Mouse (Mus musculus) forebrain, embryonic 11.5 days (tissue): Measurements from ENCODE around the gene Metap2. TPM values are rescaled to one million over a fixed set of nuclear protein-coding genes. Genes with fewer than 3 reads are reported as not detected.
"Not testable (repeated sequence)": the region's sequence is repeated elsewhere in the genome, so short reads cannot be mapped to it uniquely, and the experiment has no call there.

Experiments
- ATAC-seq: fragments of 200-750 bp; cut with Nextera tagmentation; replicated peaks from 2 replicates; pipeline ENCODE4 v1.8.0; 2017; ENCODE audit warnings: moderate TSS enrichment; ENCODE audit not compliant: low FRiP score
- DNase-seq: peaks from one replicate; pipeline ENCODE4 v3.0.0-alpha.2; 2017; ENCODE audit warnings: low spot score
- H3K27ac ChIP-seq: fragments of 300-500 bp; sonication (generic); 2 replicates; pipeline ENCODE4 v1.5.1; 2014; ENCODE audit warnings: low read depth, low read length
- H3K27me3 ChIP-seq: fragments of 300-500 bp; sonication (generic); 2 replicates; pipeline ENCODE4 v1.6.1; 2014; ENCODE audit warnings: mild to moderate bottlenecking, low read length, mixed read lengths; ENCODE audit not compliant: control insufficient read depth, insufficient read depth
- H3K36me3 ChIP-seq: fragments of 300-500 bp; sonication (generic); 2 replicates; pipeline ENCODE4 v1.6.1; 2014; ENCODE audit warnings: mild to moderate bottlenecking, low read length, moderate library complexity, mixed read lengths; ENCODE audit not compliant: control insufficient read depth, insufficient read depth
- H3K4me1 ChIP-seq: fragments of 300-500 bp; sonication (generic); replicated peaks from 2 replicates; pipeline ENCODE4 v1.6.1; 2014; ENCODE audit warnings: low read length, mixed read lengths; ENCODE audit not compliant: control insufficient read depth, insufficient read depth
- H3K4me2 ChIP-seq: fragments of 300-500 bp; sonication (generic); 2 replicates; pipeline ENCODE4 v1.6.1; 2014; ENCODE audit warnings: low read depth, mild to moderate bottlenecking, low read length, moderate library complexity, mixed read lengths; ENCODE audit not compliant: severe bottlenecking
- H3K4me3 ChIP-seq: fragments of 300-500 bp; sonication (generic); 2 replicates; pipeline ENCODE4 v1.5.1; 2014; ENCODE audit warnings: low read depth, low read length
- H3K9ac ChIP-seq: fragments of 300-500 bp; sonication (generic); 2 replicates; pipeline ENCODE4 v1.6.1; 2014; ENCODE audit warnings: low read length
- H3K9me3 ChIP-seq: fragments of 300-500 bp; sonication (generic); 2 replicates; pipeline ENCODE4 v1.6.1; 2016; ENCODE audit warnings: low read length, mixed read lengths; ENCODE audit not compliant: control insufficient read depth
- WGBS: fragments of 180-500 bp; shearing (Covaris S2); extraction: QIAGEN DNeasy Blood & Tissue Kit; methylation state at CpG from one replicate; pipeline ENCODE4 v1.1.7; 2014; 5-methylcytosine and 5-hydroxymethylcytosine counted together
- polyA plus RNA-seq: library from polyadenylated mRNA; unstranded; fragments of >200 nt; fragmentation: Nextera tagmentation; extraction: Ambion mirVana; gene quantifications from 2 replicates; pipeline ENCODE4 v1.2.1, GENCODE M21; 2014

The Metap2 gene
- polyA plus RNA-seq, 1 experiment from 2014 or later = 237 TPM

- ATAC-seq (no peak), DNase-seq (no peak)
- Histone ChIP-seq H3K9me3 (no peaks in the 10 kb centered on the region), H3K9ac (no peak within 1 kb of the TSS), H3K4me1 (peaks cover 5% of the 10 kb centered on the region; the same call in 1 of the 2 replicates), H3K27ac (no peak within 1 kb of the TSS), H3K4me3 (no peak within 1 kb of the TSS; the same call in 1 of the 2 replicates), H3K36me3 (no peaks in the 10 kb centered on the region), H3K4me2 (peak within 1 kb of the TSS; percentile 29), H3K27me3 (peaks cover 16% of the 10 kb centered on the region)
- 6% methylated on average over 22 of the region's 22 CpGs for WGBS
These were observed 65.8 kb downstream of the Metap2 start, which contains the start of gene Usp44 for GRCm38 (mm10) chr10:93830931-93831729. Usp44 (plus strand) TSS chr10:93831555.

GRCm38 (mm10) chr10:93829898-93830831, 66.7 kb downstream of the Metap2 start:
- no peaks in the 10 kb centered on the region for H3K36me3 ChIP-seq
- DNase-seq = no peak
- no peaks in the 10 kb centered on the region for H3K9me3 ChIP-seq
- H3K4me1 ChIP-seq = peaks cover 5% of the 10 kb centered on the region; the same call in 1 of the 2 replicates
- no peak overlapping the region for H3K4me3 ChIP-seq
- no peak overlapping the region for H3K27ac ChIP-seq
- peaks cover 16% of the 10 kb centered on the region for H3K27me3 ChIP-seq
- no peak overlapping the region for H3K9ac ChIP-seq
- 30% methylated on average over 9 of the region's 9 CpGs for WGBS
- H3K4me2 ChIP-seq = no peak overlapping the region
- no peak for ATAC-seq

- Histone ChIP-seq H3K36me3 (no peaks in the 10 kb centered on the region), H3K9me3 (no peaks in the 10 kb centered on the region), H3K4me1 (0 out of 2 replicates have a peak, but pooled peaks cover 2% of the 10 kb centered on the region), H3K27me3 (no peaks in the 10 kb centered on the region), H3K4me3 (no peak overlapping the region), H3K4me2 (no peak overlapping the region), H3K9ac (no peak overlapping the region), H3K27ac (no peak overlapping the region)
- no peak for ATAC-seq
- 37% methylated on average over 7 of the region's 7 CpGs for WGBS
- DNase-seq = peak; percentile 74
These were observed 78.2 kb downstream of the Metap2 start for GRCm38 (mm10) chr10:93818661-93819060.

- WGBS = 55% methylated on average over 10 of the region's 10 CpGs
- Histone ChIP-seq H3K4me3 (no peak overlapping the region), H3K9ac (no peak overlapping the region), H3K4me2 (no peak overlapping the region), H3K27ac (no peak overlapping the region), H3K27me3 (no peaks in the 10 kb centered on the region), H3K4me1 (no peaks in the 10 kb centered on the region), H3K36me3 (no peaks in the 10 kb centered on the region), H3K9me3 (no peaks in the 10 kb centered on the region)
- DNase-seq (no peak), ATAC-seq (no peak)
These were observed 83.1 kb downstream of the Metap2 start for GRCm38 (mm10) chr10:93813755-93814154.

GRCm38 (mm10) chr10:93812774-93813415, 84.0 kb downstream of the Metap2 start:
- Histone ChIP-seq H3K27ac (no peak overlapping the region), H3K9ac (0 out of 2 replicates have a peak overlapping the region, but pooled peaks have one; percentile 27), H3K4me2 (peak overlapping the region; percentile 24; the same call in 1 of the 2 replicates), H3K27me3 (no peaks in the 10 kb centered on the region), H3K9me3 (no peaks in the 10 kb centered on the region), H3K4me3 (no peak overlapping the region), H3K36me3 (no peaks in the 10 kb centered on the region), H3K4me1 (no peaks in the 10 kb centered on the region)
- DNase-seq (peak; percentile 87), ATAC-seq (no peak)
- 22% methylated on average over 10 of the region's 10 CpGs for WGBS

- Histone ChIP-seq H3K27me3 (no peaks in the 10 kb centered on the region), H3K4me3 (no peak overlapping the region), H3K4me1 (no peaks in the 10 kb centered on the region), H3K27ac (no peak overlapping the region), H3K36me3 (no peaks in the 10 kb centered on the region), H3K4me2 (no peak overlapping the region), H3K9ac (no peak overlapping the region), H3K9me3 (no peaks in the 10 kb centered on the region)
- 91% methylated on average over 7 of the region's 7 CpGs for WGBS
- DNase-seq (no peak), ATAC-seq (no peak)
These were observed 84.8 kb downstream of the Metap2 start for GRCm38 (mm10) chr10:93812098-93812497.

- ATAC-seq = no peak
- Histone ChIP-seq H3K4me1 (no peaks in the 10 kb centered on the region), H3K36me3 (no peaks in the 10 kb centered on the region), H3K9me3 (no peaks in the 10 kb centered on the region), H3K27ac (no peak overlapping the region), H3K27me3 (no peaks in the 10 kb centered on the region), H3K9ac (no peak overlapping the region), H3K4me2 (no peak overlapping the region), H3K4me3 (no peak overlapping the region)
- 65% methylated on average over 7 of the region's 7 CpGs for WGBS
- no peak for DNase-seq
These were observed 86.2 kb downstream of the Metap2 start for GRCm38 (mm10) chr10:93810590-93811185.

- WGBS = 92% methylated on average over 8 of the region's 8 CpGs
- not testable (repeated sequence) for DNase-seq, H3K27ac ChIP-seq, H3K36me3 ChIP-seq, H3K4me2 ChIP-seq, H3K9me3 ChIP-seq, H3K9ac ChIP-seq, H3K4me3 ChIP-seq, ATAC-seq, H3K4me1 ChIP-seq, H3K27me3 ChIP-seq
These were observed 87.5 kb downstream of the Metap2 start for GRCm38 (mm10) chr10:93809438-93809837.
